Mouse (Mus musculus) ovary, adult 18-20 months (tissue): ENCODE data around the gene Hoxa10.

ENCODE experiments used
- DNase-seq: peaks from one replicate; pipeline ENCODE4 v3.0.0; 2022; ENCODE audit warnings: low spot score, mixed read lengths

Hoxa10 gene

GRCm38 (mm10) chr6:52217459-52217768, 23.2 kb downstream of the Hoxa10 start:
- DNase-seq = no peak

GRCm38 (mm10) chr6:52216691-52217458, 23.8 kb downstream of the Hoxa10 start:
- no peak for DNase-seq

GRCm38 (mm10) chr6:52215771-52216535, 24.7 kb downstream of the Hoxa10 start:
- DNase-seq = no peak

GRCm38 (mm10) chr6:52215070-52215469, 25.6 kb downstream of the Hoxa10 start:
- no peak for DNase-seq

- no peak for DNase-seq
Observed at GRCm38 (mm10) chr6:52214271-52214670, 26.4 kb downstream of the Hoxa10 start.

GRCm38 (mm10) chr6:52213119-52213986, 27.3 kb downstream of the Hoxa10 start, which contains the start of the genes Hoxa3 and Gm28308:
Gene Hoxa3 (minus strand): TSS chr6:52213336.
Gene Gm28308 (minus strand): TSS chr6:52213339.
- no peak for DNase-seq

- DNase-seq = no peak
Observed at GRCm38 (mm10) chr6:52212556-52213118, 28.0 kb downstream of the Hoxa10 start.

GRCm38 (mm10) chr6:52211961-52212360, 28.7 kb downstream of the Hoxa10 start:
- DNase-seq = no peak

- DNase-seq = no peak
Observed at GRCm38 (mm10) chr6:52211170-52211935, 29.3 kb downstream of the Hoxa10 start.

- DNase-seq = no peak
Observed at GRCm38 (mm10) chr6:52209685-52210046, 31.0 kb downstream of the Hoxa10 start.

GRCm38 (mm10) chr6:52208868-52209684, 31.6 kb downstream of the Hoxa10 start:
- no peak for DNase-seq

GRCm38 (mm10) chr6:52208072-52208867, 32.4 kb downstream of the Hoxa10 start, which contains the start of gene Hoxa6:
Gene Hoxa6 (minus strand): TSS chr6:52208722.
- DNase-seq = no peak

GRCm38 (mm10) chr6:52207684-52207976, 33.0 kb downstream of the Hoxa10 start:
- DNase-seq = no peak

GRCm38 (mm10) chr6:52206882-52207683, 33.6 kb downstream of the Hoxa10 start:
- DNase-seq = no peak

- no peak for DNase-seq
Observed at GRCm38 (mm10) chr6:52205638-52206621, 34.7 kb downstream of the Hoxa10 start.

GRCm38 (mm10) chr6:52205221-52205620, 35.4 kb downstream of the Hoxa10 start:
- no peak for DNase-seq

GRCm38 (mm10) chr6:52204050-52204752, 36.5 kb downstream of the Hoxa10 start, which contains the start of gene Hoxa5:
Gene Hoxa5 (minus strand): TSS chr6:52204587.
- no peak for DNase-seq
